Mouse (Mus musculus) heart, embryonic 16.5 days (tissue): ENCODE measurements around the gene Prph. TPM values are rescaled to one million over a fixed set of nuclear protein-coding genes. Genes with fewer than 3 reads are reported as not detected.

Experiments used
- ATAC-seq: fragments of 200-750 bp; cut with Nextera tagmentation; replicated peaks from 2 replicates; pipeline ENCODE4 v1.8.0; 2017; ENCODE audit warnings: moderate number of reproducible peaks; ENCODE audit not compliant: insufficient read depth, low FRiP score; ENCODE audit errors: extremely low read depth
- H3K27ac ChIP-seq: fragments of 300-500 bp; sonication (generic); 2 replicates; pipeline ENCODE4 v1.5.1; 2014; ENCODE audit warnings: mild to moderate bottlenecking, low read length, control low read depth, moderate library complexity
- H3K27me3 ChIP-seq: fragments of 300-500 bp; sonication (generic); 2 replicates; pipeline ENCODE4 v1.6.1; 2014; ENCODE audit warnings: low read length, mixed read lengths; ENCODE audit not compliant: control insufficient read depth, insufficient read depth
- H3K36me3 ChIP-seq: fragments of 300-500 bp; sonication (generic); 2 replicates; pipeline ENCODE4 v1.6.1; 2014; ENCODE audit not compliant: control insufficient read depth, insufficient read depth
- H3K4me1 ChIP-seq: fragments of 300-500 bp; sonication (generic); 2 replicates; pipeline ENCODE4 v1.6.1; 2014; ENCODE audit warnings: low read length, mixed read lengths; ENCODE audit not compliant: control insufficient read depth, insufficient read depth
- H3K4me2 ChIP-seq: fragments of 300-500 bp; sonication (generic); 2 replicates; pipeline ENCODE4 v1.6.1; 2014; ENCODE audit warnings: low read depth, mild to moderate bottlenecking, control low read depth, low read length
- H3K4me3 ChIP-seq: fragments of 300-500 bp; sonication (generic); 2 replicates; pipeline ENCODE4 v1.5.1; 2014; ENCODE audit warnings: mild to moderate bottlenecking, control low read depth, low read length
- H3K9ac ChIP-seq: fragments of 300-500 bp; sonication (generic); 2 replicates; pipeline ENCODE4 v1.6.1; 2014; ENCODE audit warnings: low read length, control low read depth
- H3K9me3 ChIP-seq: fragments of 300-500 bp; sonication (generic); replicated peaks from 2 replicates; pipeline ENCODE4 v1.6.1; 2016; ENCODE audit warnings: low read length; ENCODE audit not compliant: control insufficient read depth
- WGBS: fragments of 180-500 bp; shearing (Covaris S2); extraction: QIAGEN DNeasy Blood & Tissue Kit; methylation state at CpG from one replicate; pipeline ENCODE4 v1.1.7; 2014; 5-methylcytosine and 5-hydroxymethylcytosine counted together
- microRNA-seq: library from miRNA; unstranded; fragments of <30 nt; microRNA quantifications from one replicate; pipeline ENCODE4, GENCODE M21; 2017
- polyA plus RNA-seq: library from polyadenylated mRNA; unstranded; fragments of >200 nt; fragmentation: Nextera tagmentation; extraction: Ambion mirVana; gene quantifications from 2 replicates; pipeline ENCODE4 v1.2.1, GENCODE M21; 2015

Gene Prph
- polyA plus RNA-seq, 1 experiment from 2014 or later: 2.4 TPM

DNA sequence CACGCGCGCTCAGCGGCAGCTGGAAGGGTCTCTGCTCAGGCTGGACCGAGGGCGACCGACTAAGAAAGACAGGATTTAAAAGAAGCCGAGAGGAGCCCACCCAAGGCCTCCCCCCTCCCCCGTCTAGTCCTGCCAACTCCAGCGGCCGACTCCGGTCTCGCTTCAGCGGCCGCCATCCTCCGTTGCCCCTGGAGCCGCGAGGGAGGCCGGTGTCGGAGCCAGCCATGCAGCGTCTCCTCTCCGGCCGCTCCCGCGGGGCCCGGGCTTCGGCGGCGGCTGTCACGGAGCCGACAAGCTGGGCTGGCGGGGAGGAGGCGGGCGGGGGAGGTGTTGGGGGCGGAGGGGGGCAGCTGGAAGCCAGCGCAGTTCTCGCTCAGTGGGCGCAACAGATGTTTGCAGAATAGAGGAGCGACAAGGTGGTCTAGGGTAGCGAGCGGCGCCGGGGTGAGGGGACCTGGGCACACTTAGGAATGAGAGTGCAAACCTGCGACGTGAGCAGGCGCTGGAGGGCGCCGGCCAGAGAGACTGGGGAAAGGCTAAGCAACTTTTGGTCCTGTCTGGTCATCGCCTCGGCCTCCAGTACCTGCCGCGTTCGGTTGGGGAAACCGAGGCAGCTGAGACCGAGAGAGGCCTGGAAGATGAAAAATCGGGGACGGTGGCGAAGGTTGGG is 42.0 kb downstream of the Prph start:
- Histone ChIP-seq H3K36me3 (no peaks in the 10 kb centered on the region), H3K4me3 (peak overlapping the region; percentile 53), H3K9me3 (no peaks in the 10 kb centered on the region), H3K27ac (no peak overlapping the region), H3K4me2 (peak overlapping the region; percentile 79), H3K9ac (peak overlapping the region; percentile 49), H3K4me1 (peaks cover 23% of the 10 kb centered on the region), H3K27me3 (peaks cover 63% of the 10 kb centered on the region)
- under 1% methylated on average over 53 of the region's 58 CpGs for WGBS
- no peak for ATAC-seq

DNA sequence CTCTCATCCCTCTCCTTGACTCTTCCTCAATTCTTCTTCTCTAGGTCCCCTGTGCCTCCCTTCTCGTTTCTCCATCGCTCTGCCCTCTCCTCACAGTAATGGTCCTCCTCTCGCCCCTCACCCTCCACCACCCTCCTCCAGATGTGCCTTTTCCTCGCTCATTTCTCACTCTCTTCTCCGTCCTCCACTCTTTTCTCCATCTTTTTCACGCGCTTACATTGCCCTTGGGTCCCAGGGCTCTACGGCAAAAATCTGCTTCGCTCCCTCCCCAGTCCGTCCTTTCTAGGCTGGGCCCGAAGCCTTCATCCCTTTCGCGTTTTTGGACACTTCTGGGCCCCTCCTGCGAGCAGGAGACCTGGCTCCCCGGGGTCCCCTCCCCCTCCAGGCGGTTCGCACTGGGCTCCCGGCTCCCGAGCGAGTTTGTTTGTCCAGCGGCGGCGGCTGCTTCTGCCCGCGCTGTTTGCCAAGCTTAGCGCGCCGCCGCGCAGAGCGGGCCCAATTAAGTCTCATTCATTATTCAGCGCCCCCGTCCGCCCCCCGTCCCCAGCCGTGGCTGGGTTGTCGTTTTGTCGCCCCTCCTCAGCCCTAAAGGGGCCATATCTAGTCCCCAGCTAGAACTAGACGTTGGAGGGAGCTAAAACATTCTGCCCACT is 43.0 kb downstream of the Prph start:
- H3K9ac ChIP-seq: peak overlapping the region; percentile 63
- no peak overlapping the region for H3K27ac ChIP-seq
- WGBS: 1% methylated on average over 39 of the region's 39 CpGs
- peak overlapping the region; percentile 79 for H3K4me2 ChIP-seq
- H3K36me3 ChIP-seq: no peaks in the 10 kb centered on the region
- H3K4me1 ChIP-seq: peaks cover 23% of the 10 kb centered on the region
- H3K9me3 ChIP-seq: no peaks in the 10 kb centered on the region
- H3K27me3 ChIP-seq: peaks cover 53% of the 10 kb centered on the region
- peak overlapping the region; percentile 53 for H3K4me3 ChIP-seq
- ATAC-seq: no peak

DNA sequence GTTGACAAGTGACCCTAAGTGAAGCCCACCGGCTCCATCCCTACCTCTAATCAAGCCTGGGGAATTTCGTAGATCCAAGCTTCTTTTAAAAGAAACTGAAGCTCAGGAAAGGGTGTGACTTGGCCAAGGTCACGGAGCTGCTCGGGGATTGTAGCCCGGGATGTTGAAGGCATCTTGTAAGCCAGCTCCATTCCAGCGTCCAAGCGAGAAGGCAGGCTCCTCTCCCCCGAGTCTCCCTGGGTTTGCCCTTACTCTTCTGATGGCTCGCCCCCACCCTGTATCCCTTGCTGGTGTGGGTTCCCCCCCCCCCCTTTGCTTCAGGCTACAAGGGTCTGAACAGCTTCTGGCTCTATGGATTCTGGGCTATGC is 43.5 kb downstream of the Prph start:
- no peak for ATAC-seq
- 4% methylated on average over 9 of the region's 9 CpGs for WGBS
- H3K27me3 ChIP-seq: peaks cover 48% of the 10 kb centered on the region
- no peaks in the 10 kb centered on the region for H3K36me3 ChIP-seq
- H3K4me3 ChIP-seq: peak overlapping the region; percentile 53
- no peaks in the 10 kb centered on the region for H3K9me3 ChIP-seq
- H3K4me2 ChIP-seq: peak overlapping the region; percentile 79
- peaks cover 23% of the 10 kb centered on the region for H3K4me1 ChIP-seq
- no peak overlapping the region for H3K27ac ChIP-seq
- H3K9ac ChIP-seq: no peak overlapping the region

DNA sequence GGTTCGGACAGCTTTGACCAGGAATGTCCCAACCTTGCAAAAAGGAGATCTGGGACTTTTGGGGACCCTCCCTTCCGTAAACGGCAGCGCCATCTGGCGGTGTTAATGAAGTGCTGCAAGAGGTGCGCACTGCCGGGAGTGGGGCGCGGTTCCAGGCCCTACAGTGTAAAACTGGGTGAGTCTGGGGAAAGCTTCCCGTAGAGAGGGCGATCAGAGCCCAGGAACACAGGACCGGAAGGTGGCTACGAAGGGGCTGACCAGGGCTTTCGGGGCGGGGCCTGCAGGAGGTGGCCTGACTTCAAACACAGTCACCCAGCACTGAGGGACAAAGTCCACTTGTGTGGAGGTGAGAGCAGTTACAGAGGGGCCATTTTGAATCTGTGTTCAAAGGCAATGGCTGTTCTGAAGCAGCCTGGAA is 44.2 kb downstream of the Prph start:
- H3K9ac ChIP-seq: 0 out of 2 replicates have a peak overlapping the region, but pooled peaks have one; percentile 33
- peaks cover 43% of the 10 kb centered on the region for H3K27me3 ChIP-seq
- peak; percentile 44; the same call in 1 of the 2 replicates for ATAC-seq
- no peaks in the 10 kb centered on the region for H3K36me3 ChIP-seq
- peaks cover 20% of the 10 kb centered on the region for H3K4me1 ChIP-seq
- no peak overlapping the region for H3K27ac ChIP-seq
- H3K4me2 ChIP-seq: peak overlapping the region; percentile 79
- 2% methylated on average over 15 of the region's 15 CpGs for WGBS
- H3K9me3 ChIP-seq: no peaks in the 10 kb centered on the region
- peak overlapping the region; percentile 53 for H3K4me3 ChIP-seq

DNA sequence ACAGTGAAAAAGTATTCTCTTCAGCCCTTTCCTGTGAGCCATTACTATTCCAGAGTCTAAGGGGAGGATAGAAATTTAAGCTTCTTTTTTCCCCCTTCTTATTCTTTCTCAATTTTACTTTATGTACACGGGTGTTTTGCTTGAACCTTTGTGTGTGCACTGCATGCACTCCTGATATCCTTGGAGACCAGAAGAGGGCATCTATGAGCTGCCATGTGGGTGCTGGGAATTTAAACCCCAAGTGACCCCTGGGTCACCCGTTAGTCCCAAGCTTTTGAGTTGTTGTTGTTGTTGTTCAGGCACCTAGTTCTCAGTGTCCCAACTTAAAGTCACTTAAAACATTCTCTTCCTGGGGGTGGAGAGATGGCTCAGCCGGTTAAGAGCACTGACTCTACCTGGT is 45.0 kb downstream of the Prph start:
- H3K27ac ChIP-seq: no peak overlapping the region
- H3K4me3 ChIP-seq: no peak overlapping the region
- no peak overlapping the region for H3K9ac ChIP-seq
- peaks cover 36% of the 10 kb centered on the region for H3K27me3 ChIP-seq
- H3K9me3 ChIP-seq: no peaks in the 10 kb centered on the region
- no peaks in the 10 kb centered on the region for H3K36me3 ChIP-seq
- peaks cover 17% of the 10 kb centered on the region for H3K4me1 ChIP-seq
- WGBS: 58% methylated on average over 3 of the region's 3 CpGs
- H3K4me2 ChIP-seq: no peak overlapping the region
- no peak for ATAC-seq

DNA sequence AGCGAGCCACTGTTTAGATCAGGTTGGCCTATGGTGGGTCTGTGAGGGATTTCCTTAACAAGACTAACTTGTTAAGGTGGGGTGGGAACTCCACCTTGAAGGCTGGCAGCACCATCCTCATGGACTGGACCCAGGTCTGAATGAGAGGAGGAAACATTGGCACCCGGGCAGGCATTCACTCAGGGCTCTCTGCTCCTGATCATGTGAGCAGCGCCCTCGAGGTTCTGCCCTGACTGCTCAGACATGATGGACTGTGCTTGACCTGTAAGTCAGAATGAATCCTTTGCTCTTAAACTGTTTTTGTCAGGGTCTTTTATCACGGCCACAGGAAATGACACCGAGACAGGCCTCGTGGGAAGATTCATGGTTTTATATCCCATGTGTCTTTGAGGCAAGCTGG is 50.3 kb downstream of the Prph start:
- no peaks in the 10 kb centered on the region for H3K27me3 ChIP-seq
- no peak for ATAC-seq
- H3K9me3 ChIP-seq: no peaks in the 10 kb centered on the region
- H3K27ac ChIP-seq: no peak overlapping the region
- H3K4me1 ChIP-seq: no peaks in the 10 kb centered on the region
- H3K4me2 ChIP-seq: no peak overlapping the region
- H3K36me3 ChIP-seq: no peaks in the 10 kb centered on the region
- H3K9ac ChIP-seq: no peak overlapping the region
- WGBS: 55% methylated on average over 7 of the region's 7 CpGs
- H3K4me3 ChIP-seq: no peak overlapping the region

DNA sequence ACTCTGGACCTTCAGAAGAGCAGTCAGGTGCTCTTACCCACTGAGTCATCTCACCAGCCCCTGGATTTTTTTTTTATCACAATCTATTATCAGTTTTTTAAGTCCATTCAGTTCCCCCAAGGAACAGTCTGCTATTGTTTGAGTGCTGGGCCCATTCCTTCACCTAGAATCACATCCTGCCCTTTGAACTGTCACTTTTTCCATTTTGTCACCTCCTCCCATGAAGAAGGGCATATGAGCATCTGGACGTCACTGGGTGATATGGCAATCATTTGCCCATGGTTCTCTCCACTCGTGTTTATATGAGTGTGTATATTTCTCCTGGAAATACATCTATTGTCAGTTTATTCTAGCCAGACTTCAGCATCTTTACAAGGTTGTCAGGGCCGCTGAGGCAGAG is 52.9 kb downstream of the Prph start:
- Histone ChIP-seq H3K9ac (no peak overlapping the region), H3K4me3 (no peak overlapping the region), H3K27me3 (no peaks in the 10 kb centered on the region), H3K4me2 (no peak overlapping the region), H3K9me3 (no peaks in the 10 kb centered on the region), H3K4me1 (no peaks in the 10 kb centered on the region), H3K27ac (no peak overlapping the region), H3K36me3 (no peaks in the 10 kb centered on the region)
- WGBS: 68% methylated on average over 3 of the region's 3 CpGs
- ATAC-seq: no peak

Small RNA genes within 50 kb of the gene (microRNA-seq; reads per million reads assigned to microRNA genes)
- gene Mir6960: 1.6 reads per million

Other genes with a start within 250 kb of the Prph start
- 0.32 and 0.35 TPM in 2 replicates for gene Ddn, start 245.7 kb upstream of the Prph start, polyA plus RNA-seq
- 111 and 112 TPM in 2 replicates for gene Prkag1, start 223.7 kb upstream of the Prph start, polyA plus RNA-seq
- 8.5 and 8.6 TPM in 2 replicates for gene Kmt2d, start 184.0 kb upstream of the Prph start, polyA plus RNA-seq
- gene Rhebl1, start 160.6 kb upstream of the Prph start, polyA plus RNA-seq: 5.6 and 7.3 TPM in 2 replicates
- 2.0 and 2.5 TPM in 2 replicates for gene Dhh, start 156.6 kb upstream of the Prph start, polyA plus RNA-seq
- 13.3 and 13.9 TPM in 2 replicates for gene Lmbr1l, start 136.9 kb upstream of the Prph start, polyA plus RNA-seq
- 1,504 and 1,594 TPM in 2 replicates for gene Tuba1b, start 120.6 kb upstream of the Prph start, polyA plus RNA-seq
- gene Gm49450, start 101.6 kb upstream of the Prph start, polyA plus RNA-seq: not detected in 2 replicates
- gene Tuba1a, start 101.5 kb upstream of the Prph start, polyA plus RNA-seq: 727 and 789 TPM in 2 replicates
- gene Tuba1c, start 25.3 kb upstream of the Prph start, polyA plus RNA-seq: 130 and 149 TPM in 2 replicates
- gene Troap, start 19.4 kb downstream of the Prph start, polyA plus RNA-seq: 27.8 and 29.4 TPM in 2 replicates
- 0.12 and 0.16 TPM in 2 replicates for gene C1ql4, start 32.6 kb downstream of the Prph start, polyA plus RNA-seq
- 0.43 and 0.52 TPM in 2 replicates for gene Dnajc22, start 38.0 kb downstream of the Prph start, polyA plus RNA-seq
- 25.3 and 25.5 TPM in 2 replicates for gene Spats2, start 70.7 kb downstream of the Prph start, polyA plus RNA-seq
- 1.3 TPM in 2 replicates for gene Kcnh3, start 169.7 kb downstream of the Prph start, polyA plus RNA-seq
- 155 and 163 TPM in 2 replicates for gene Mcrs1, start 196.8 kb downstream of the Prph start, polyA plus RNA-seq
- gene Prpf40b, start 239.9 kb downstream of the Prph start, polyA plus RNA-seq: 36.0 and 46.6 TPM in 2 replicates
- 0.13 and 0.16 TPM in 2 replicates for gene Fam186b, start 240.7 kb downstream of the Prph start, polyA plus RNA-seq